Mouse (Mus musculus) hindbrain, embryonic 10.5 days (tissue): Measurements from ENCODE around the gene Rpl36a. TPM values are rescaled to one million over a fixed set of nuclear protein-coding genes. Genes with fewer than 3 reads are reported as not detected.

Experiments used
- polyA plus RNA-seq: library from polyadenylated mRNA; unstranded; fragments of >200 nt; fragmentation: Nextera tagmentation; extraction: Ambion mirVana; gene quantifications from 2 replicates; pipeline ENCODE4 v1.2.1, GENCODE M21; 2016

Gene Rpl36a
- polyA plus RNA-seq, 1 experiment from 2014 or later: 271 TPM

Other genes starting within 250 kb of the Rpl36a start
- gene Drp2, start 181.1 kb upstream of the Rpl36a start, polyA plus RNA-seq: 2.7 and 4.7 TPM in 2 replicates
- not detected in 2 replicates for gene Taf7l, start 109.2 kb upstream of the Rpl36a start, polyA plus RNA-seq
- gene Timm8a1, start 43.8 kb upstream of the Rpl36a start, polyA plus RNA-seq: 70.6 and 100 TPM in 2 replicates
- gene Btk, start 2.1 kb upstream of the Rpl36a start, polyA plus RNA-seq: 1.2 and 2.2 TPM in 2 replicates
- 4.9 and 6.2 TPM in 2 replicates for gene Gla, start 15.5 kb downstream of the Rpl36a start, polyA plus RNA-seq
- 164 and 210 TPM in 2 replicates for gene Hnrnph2, start 15.5 kb downstream of the Rpl36a start, polyA plus RNA-seq
- 4.2 and 6.4 TPM in 2 replicates for gene Armcx4, start 100.9 kb downstream of the Rpl36a start, polyA plus RNA-seq
- 41.8 and 47.0 TPM in 2 replicates for gene Armcx1, start 132.3 kb downstream of the Rpl36a start, polyA plus RNA-seq
- 15.7 and 16.1 TPM in 2 replicates for gene Armcx6, start 165.8 kb downstream of the Rpl36a start, polyA plus RNA-seq
- gene Armcx3, start 170.9 kb downstream of the Rpl36a start, polyA plus RNA-seq: 47.7 and 57.1 TPM in 2 replicates
- 79.2 and 86.4 TPM in 2 replicates for gene Armcx2, start 223.6 kb downstream of the Rpl36a start, polyA plus RNA-seq